Mouse (Mus musculus): ENCODE measurements around the gene Olfr1324. TPM values are rescaled to one million over a fixed set of nuclear protein-coding genes. Genes with fewer than 3 reads are reported as not detected.
"Not testable (repeated sequence)": the region's sequence is repeated elsewhere in the genome, so short reads cannot be mapped to it uniquely, and the experiment has no call there.

Olfr1324 gene
- total RNA-seq (2014; fragmentation: Nextera tagmentation) (not detected in 2 replicates), total RNA-seq (2017) (not detected in 2 replicates), polyA plus RNA-seq (2012) (not detected in 2 replicates)

DNA sequence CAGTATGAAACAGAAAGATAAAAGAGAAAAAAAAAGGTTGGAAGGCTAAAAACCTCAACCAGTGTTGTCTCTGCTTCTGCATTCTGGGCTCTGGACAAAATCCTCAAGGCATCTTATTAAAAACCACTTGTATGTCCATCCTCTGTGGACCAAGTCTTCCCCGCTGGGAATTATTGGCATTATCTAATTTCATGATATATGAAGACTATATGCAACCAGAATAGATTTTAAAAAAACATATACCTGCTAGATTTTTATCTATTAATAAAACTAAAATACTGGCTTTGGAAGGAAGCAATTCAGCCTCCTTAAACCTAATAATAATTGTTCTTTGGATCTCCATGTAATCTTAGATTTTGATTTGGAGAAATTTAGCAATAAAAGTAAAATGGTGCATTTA lies at the start of gene Olfr1324:
Gene Olfr1324 (minus strand): TSS at position 101 of the 400 bp plus-strand sequence.
- ATAC-seq (ENCODE audit: extremely low read depth, insufficient number of reproducible peaks, low FRiP score, poor library complexity, severe bottlenecking), result no peak
- no peak for TF ChIP-seq GATA1 (IDR thresholded peaks at IDR 0.05; ENCODE audit: borderline replicate concordance, low read length)
- H3K4me3 ChIP-seq (ENCODE audit: low read depth, low read length), result no peak within 1 kb of the TSS
- H3K27me3 ChIP-seq (ENCODE audit: insufficient read depth, low read length), result no peaks in the 10 kb centered on the region
- no peaks in the 10 kb centered on the region for H3K4me1 ChIP-seq (ENCODE audit: insufficient read depth, low read depth, low read length)
- H3K36me3 ChIP-seq (replicated peaks), result no peaks in the 10 kb centered on the region
- no peaks in the 10 kb centered on the region for H3K9me3 ChIP-seq (replicated peaks)
- no peak for DNase-seq (ENCODE audit: low spot score)

DNA sequence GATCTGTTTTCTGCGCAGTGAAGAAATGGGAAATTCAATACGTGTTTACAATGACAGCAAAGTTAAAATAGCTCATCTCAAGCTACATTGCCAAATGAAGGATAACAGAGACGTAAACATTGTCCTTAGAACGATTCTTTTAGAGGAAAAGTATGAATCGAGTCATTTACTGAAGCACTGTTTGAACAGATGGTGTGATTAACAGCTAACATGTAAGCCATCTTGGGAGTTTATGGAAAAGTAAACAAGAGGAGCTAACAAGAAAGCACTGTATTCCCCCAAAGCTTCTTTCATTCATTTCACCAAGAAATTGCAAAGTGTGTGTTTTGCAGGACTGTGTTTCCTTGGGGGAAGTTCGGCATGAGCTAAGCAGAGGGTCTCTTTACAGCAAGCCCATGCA lies 42.0 kb upstream of the Olfr1324 start:
- not testable (repeated sequence) for H3K27me3 ChIP-seq (ENCODE audit: insufficient read depth, low read length); DNase-seq (ENCODE audit: low spot score); H3K4me3 ChIP-seq (ENCODE audit: low read depth, low read length); H3K36me3 ChIP-seq (replicated peaks); H3K9me3 ChIP-seq (replicated peaks); ATAC-seq (ENCODE audit: extremely low read depth, insufficient number of reproducible peaks, low FRiP score, poor library complexity, severe bottlenecking); H3K4me1 ChIP-seq (ENCODE audit: insufficient read depth, low read depth, low read length)

GRCm38 (mm10) chrX:50456136-50456535 lies 27.8 kb upstream of the Olfr1324 start:
- TF ChIP-seq CTCF (IDR thresholded peaks at IDR 0.05; ENCODE audit: low read depth, low read length) (no peak), GATA2 (IDR thresholded peaks at IDR 0.05; ENCODE audit: borderline replicate concordance, low read depth, low read length) (no peak), GATA1 (IDR thresholded peaks at IDR 0.05; ENCODE audit: borderline replicate concordance, low read length) (no peak), POLR2AphosphoS5 (IDR thresholded peaks at IDR 0.05; ENCODE audit: insufficient replicate concordance, low read depth, low read length) (no peak), TAL1 (conservative IDR thresholded peaks at IDR 0.05; ENCODE audit: low read depth, low read length) (no peak)

GRCm38 (mm10) chrX:50443352-50443751 lies 15.1 kb upstream of the Olfr1324 start:
- Histone ChIP-seq H3K9me3 (replicated peaks) (no peaks in the 10 kb centered on the region), H3K4me1 (ENCODE audit: insufficient read depth, low read depth, low read length) (no peaks in the 10 kb centered on the region), H3K4me3 (ENCODE audit: low read depth, low read length) (no peak overlapping the region), H3K36me3 (replicated peaks) (no peaks in the 10 kb centered on the region), H3K27me3 (ENCODE audit: insufficient read depth, low read length) (no peaks in the 10 kb centered on the region)
- TF ChIP-seq POLR2AphosphoS5 (IDR thresholded peaks at IDR 0.05; ENCODE audit: insufficient replicate concordance, low read depth, low read length) (no peak), CTCF (IDR thresholded peaks at IDR 0.05; ENCODE audit: low read depth, low read length) (no peak), GATA1 (IDR thresholded peaks at IDR 0.05; ENCODE audit: borderline replicate concordance, low read length) (no peak), GATA2 (IDR thresholded peaks at IDR 0.05; ENCODE audit: borderline replicate concordance, low read depth, low read length) (no peak), TAL1 (conservative IDR thresholded peaks at IDR 0.05; ENCODE audit: low read depth, low read length) (no peak)
- no peak for DNase-seq (ENCODE audit: low spot score)
- no peak for ATAC-seq (ENCODE audit: extremely low read depth, insufficient number of reproducible peaks, low FRiP score, poor library complexity, severe bottlenecking)

More at GRCm38 (mm10) chrX:50456136-50456535, 27.8 kb upstream of the Olfr1324 start:
- Histone ChIP-seq H3K9me3 (replicated peaks) (no peaks in the 10 kb centered on the region), H3K36me3 (replicated peaks) (no peaks in the 10 kb centered on the region), H3K4me1 (ENCODE audit: insufficient read depth, low read depth, low read length) (no peaks in the 10 kb centered on the region), H3K27me3 (ENCODE audit: insufficient read depth, low read length) (no peaks in the 10 kb centered on the region), H3K4me3 (ENCODE audit: low read depth, low read length) (no peak overlapping the region)
- ATAC-seq (ENCODE audit: extremely low read depth, insufficient number of reproducible peaks, low FRiP score, poor library complexity, severe bottlenecking) (no peak), DNase-seq (ENCODE audit: low spot score) (no peak)

- H3K36me3 ChIP-seq (replicated peaks), result no peaks in the 10 kb centered on the region
- H3K9me3 ChIP-seq (replicated peaks), result no peaks in the 10 kb centered on the region
- no peak overlapping the region for H3K4me3 ChIP-seq (ENCODE audit: low read depth, low read length)
- no peaks in the 10 kb centered on the region for H3K4me1 ChIP-seq (ENCODE audit: insufficient read depth, low read depth, low read length)
- ATAC-seq (ENCODE audit: extremely low read depth, insufficient number of reproducible peaks, low FRiP score, poor library complexity, severe bottlenecking), result no peak
- TF ChIP-seq POLR2AphosphoS5 (IDR thresholded peaks at IDR 0.05; ENCODE audit: insufficient replicate concordance, low read depth, low read length), result no peak
- no peak for TF ChIP-seq CTCF (IDR thresholded peaks at IDR 0.05; ENCODE audit: low read depth, low read length)
- TF ChIP-seq GATA2 (IDR thresholded peaks at IDR 0.05; ENCODE audit: borderline replicate concordance, low read depth, low read length), result no peak
- no peak for TF ChIP-seq TAL1 (conservative IDR thresholded peaks at IDR 0.05; ENCODE audit: low read depth, low read length)
- TF ChIP-seq GATA1 (IDR thresholded peaks at IDR 0.05; ENCODE audit: borderline replicate concordance, low read length), result no peak
- H3K27me3 ChIP-seq (ENCODE audit: insufficient read depth, low read length), result no peaks in the 10 kb centered on the region
- DNase-seq (ENCODE audit: low spot score), result no peak
These were observed 14.4 kb upstream of the Olfr1324 start for GRCm38 (mm10) chrX:50442696-50443095.

DNA sequence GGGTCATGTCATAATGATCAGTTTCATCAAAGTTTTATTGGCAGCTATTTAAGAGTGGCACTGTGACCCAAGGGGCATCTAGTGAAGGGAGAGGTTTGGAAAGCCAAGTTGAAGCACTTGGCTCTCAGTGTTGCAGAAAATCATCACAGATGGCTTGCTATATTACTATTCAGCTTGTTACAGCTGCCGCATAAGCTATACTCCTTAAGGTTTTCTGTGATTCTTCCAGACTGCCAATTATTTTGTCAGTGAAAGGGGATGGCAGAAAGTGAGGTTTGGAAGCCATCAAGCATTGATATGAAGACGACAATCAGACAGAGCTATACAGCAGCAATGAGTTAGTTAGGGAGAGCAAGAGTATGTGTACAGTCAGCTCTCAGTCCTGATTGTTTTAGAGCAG lies 4.2 kb upstream of the Olfr1324 start:
- H3K36me3 ChIP-seq (replicated peaks), result no peaks in the 10 kb centered on the region
- no peak for ATAC-seq (ENCODE audit: extremely low read depth, insufficient number of reproducible peaks, low FRiP score, poor library complexity, severe bottlenecking)
- TF ChIP-seq POLR2AphosphoS5 (IDR thresholded peaks at IDR 0.05; ENCODE audit: insufficient replicate concordance, low read depth, low read length), result no peak
- TF ChIP-seq GATA2 (IDR thresholded peaks at IDR 0.05; ENCODE audit: borderline replicate concordance, low read depth, low read length), result no peak
- no peak for TF ChIP-seq TAL1 (conservative IDR thresholded peaks at IDR 0.05; ENCODE audit: low read depth, low read length)
- no peak for TF ChIP-seq CTCF (IDR thresholded peaks at IDR 0.05; ENCODE audit: low read depth, low read length)

GRCm38 (mm10) chrX:50427712-50428328 lies 478 bp downstream of the Olfr1324 start:
- no peaks in the 10 kb centered on the region for H3K36me3 ChIP-seq (replicated peaks)
- TF ChIP-seq GATA2 (IDR thresholded peaks at IDR 0.05; ENCODE audit: borderline replicate concordance, low read depth, low read length), result no peak
- TF ChIP-seq GATA1 (IDR thresholded peaks at IDR 0.05; ENCODE audit: borderline replicate concordance, low read length), result no peak
- no peak for TF ChIP-seq POLR2AphosphoS5 (IDR thresholded peaks at IDR 0.05; ENCODE audit: insufficient replicate concordance, low read depth, low read length)
- no peak for TF ChIP-seq TAL1 (conservative IDR thresholded peaks at IDR 0.05; ENCODE audit: low read depth, low read length)
- H3K27me3 ChIP-seq (ENCODE audit: insufficient read depth, low read length), result no peaks in the 10 kb centered on the region
- no peaks in the 10 kb centered on the region for H3K9me3 ChIP-seq (replicated peaks)
- no peaks in the 10 kb centered on the region for H3K4me1 ChIP-seq (ENCODE audit: insufficient read depth, low read depth, low read length)
- DNase-seq (ENCODE audit: low spot score), result no peak
- no peak overlapping the region for H3K4me3 ChIP-seq (ENCODE audit: low read depth, low read length)
- no peak for ATAC-seq (ENCODE audit: extremely low read depth, insufficient number of reproducible peaks, low FRiP score, poor library complexity, severe bottlenecking)

More for the DNA sequence above, 4.2 kb upstream of the Olfr1324 start:
- H3K27me3 ChIP-seq (ENCODE audit: insufficient read depth, low read length), result no peaks in the 10 kb centered on the region
- no peaks in the 10 kb centered on the region for H3K4me1 ChIP-seq (ENCODE audit: insufficient read depth, low read depth, low read length)
- no peak for DNase-seq (ENCODE audit: low spot score)
- H3K4me3 ChIP-seq (ENCODE audit: low read depth, low read length), result no peak overlapping the region
- no peaks in the 10 kb centered on the region for H3K9me3 ChIP-seq (replicated peaks)
